Mouse (Mus musculus): Measurements from ENCODE around the gene Txnrd2.

The Txnrd2 gene

GRCm38 (mm10) chr16:18484794-18485435 lies 58.7 kb downstream of the Txnrd2 start:
- no peak for DNase-seq (ENCODE audit: low spot score in 2 of 2)

GRCm38 (mm10) chr16:18486126-18486525 lies 59.9 kb downstream of the Txnrd2 start:
- no peak for DNase-seq (ENCODE audit: low spot score in 2 of 2)

DNA sequence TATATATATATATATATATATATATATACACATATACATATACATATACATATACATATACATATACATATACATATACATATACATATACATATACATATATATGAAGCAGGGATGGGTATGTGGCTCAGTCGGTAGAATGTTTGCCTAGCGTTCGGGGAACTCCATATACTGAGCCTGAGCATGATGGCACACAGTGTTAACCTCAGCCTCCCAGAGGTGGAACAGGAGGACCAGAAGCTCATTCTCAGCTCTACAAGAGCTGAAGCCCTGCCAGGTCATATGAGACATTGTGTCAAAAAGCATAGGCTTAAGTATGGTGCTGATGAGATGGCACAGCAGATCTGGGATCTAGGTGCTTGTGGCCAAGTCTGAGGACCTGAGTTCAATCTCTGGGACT lies 64.1 kb downstream of the Txnrd2 start:
- no peak for DNase-seq (ENCODE audit: low spot score in 2 of 2)

DNA sequence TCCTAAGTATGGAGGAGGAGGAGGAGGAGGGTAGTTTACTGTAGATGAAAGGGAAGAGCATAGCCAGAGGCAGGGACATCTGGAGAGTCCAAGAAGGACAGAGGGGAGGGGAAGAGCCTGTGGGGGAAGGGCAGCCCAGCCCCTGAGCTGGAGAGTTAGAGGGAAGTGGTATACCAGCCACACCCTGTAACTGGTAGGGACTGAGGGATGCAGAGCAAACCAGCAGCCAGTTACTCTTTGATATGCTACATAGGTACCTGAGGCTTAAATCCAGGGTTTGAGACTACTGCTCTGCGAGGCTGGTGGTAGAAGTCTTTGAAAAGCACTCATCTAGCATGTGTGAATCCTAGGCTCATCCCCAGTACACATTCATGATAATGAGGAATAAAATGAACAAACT lies 64.7 kb downstream of the Txnrd2 start:
- no peak for DNase-seq (ENCODE audit: low spot score in 2 of 2)

- DNase-seq (ENCODE audit: low spot score in 2 of 2) = peak in 1 of 2 experiments; percentile 14
Observed at GRCm38 (mm10) chr16:18497865-18498515, 71.8 kb downstream of the Txnrd2 start.

GRCm38 (mm10) chr16:18498558-18498990 lies 72.4 kb downstream of the Txnrd2 start, which contains the start of the genes Gnb1l and Rtl10:
TSS of gene Gnb1l (plus strand) at chr16:18498713.
TSS of gene Rtl10 (plus strand) at chr16:18498901.
- DNase-seq (ENCODE audit: low spot score in 2 of 2) = peak; percentile 90 to 96

GRCm38 (mm10) chr16:18498996-18499395 lies 72.8 kb downstream of the Txnrd2 start:
- DNase-seq (ENCODE audit: low spot score in 2 of 2) = no peak

- no peak for DNase-seq (ENCODE audit: low spot score in 2 of 2)
Observed at GRCm38 (mm10) chr16:18501531-18501930, 75.3 kb downstream of the Txnrd2 start.

DNA sequence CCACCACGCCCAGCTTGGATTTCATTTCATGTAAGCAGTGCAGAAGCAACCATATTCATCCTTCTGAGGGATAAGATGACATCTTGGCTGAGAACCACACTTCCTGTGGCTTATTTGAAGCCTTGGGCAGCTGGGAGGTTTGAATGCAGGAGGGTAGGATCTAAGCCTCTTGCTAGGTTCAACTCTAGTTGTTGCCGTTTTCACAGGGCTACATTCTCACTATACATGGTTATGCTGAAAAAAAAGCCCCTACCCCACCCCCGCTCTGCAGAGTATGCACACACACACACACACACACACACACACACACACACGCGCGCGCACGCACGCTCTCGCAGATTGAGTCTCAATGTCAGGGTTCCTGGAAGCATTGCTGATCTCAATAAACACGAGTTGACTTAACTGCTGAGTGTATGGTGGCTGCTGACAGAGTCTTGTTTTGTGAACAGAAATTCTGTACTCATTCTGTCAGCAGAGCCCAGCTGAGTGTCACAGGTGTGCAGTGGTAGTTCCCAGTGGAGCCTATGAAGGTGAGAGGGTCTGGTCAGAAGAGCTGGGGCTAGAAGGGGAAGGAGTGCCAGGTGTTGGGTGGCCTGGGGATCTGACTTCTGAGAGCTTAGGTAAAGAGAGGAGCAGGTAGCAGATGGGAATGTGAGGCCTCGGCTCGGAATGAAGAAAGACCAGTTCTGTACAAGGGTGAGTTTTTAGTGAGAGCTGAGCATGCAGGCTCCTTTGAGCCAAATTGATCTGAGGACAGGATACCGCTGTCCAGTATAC lies 77.6 kb downstream of the Txnrd2 start:
- no peak for DNase-seq (ENCODE audit: low spot score in 2 of 2)

DNA sequence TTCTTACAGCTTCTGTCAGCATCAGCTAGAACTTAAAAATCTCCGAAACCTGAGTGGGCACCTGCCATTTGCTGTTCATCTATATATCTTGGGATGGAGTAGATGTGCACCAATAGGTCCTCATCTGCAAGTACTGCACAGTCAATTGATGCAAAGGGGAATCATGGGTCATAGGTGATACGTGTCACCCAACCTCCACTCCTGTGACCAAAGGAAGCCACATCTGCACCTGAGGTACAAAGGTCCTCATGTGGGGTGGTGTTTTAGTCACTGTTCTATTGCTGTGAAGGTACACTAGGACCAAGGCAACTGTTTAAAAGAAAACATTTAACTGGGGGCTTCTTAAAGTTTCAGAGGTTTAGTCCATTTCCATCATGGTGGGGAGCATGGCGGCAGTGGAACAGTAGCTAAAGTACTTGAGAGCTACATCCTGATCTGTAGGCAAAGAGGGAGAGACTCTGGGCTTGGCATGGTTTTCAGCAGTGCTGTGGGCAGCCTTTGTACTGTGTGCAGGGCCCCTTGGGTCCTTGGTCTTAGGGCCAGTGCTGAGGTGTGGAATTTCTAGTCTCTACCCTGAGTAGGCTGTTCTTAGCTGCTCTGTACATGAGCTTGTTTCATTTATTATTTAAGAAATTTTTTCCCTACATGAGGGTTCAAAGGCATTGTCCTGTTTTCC lies 80.5 kb downstream of the Txnrd2 start:
- DNase-seq (ENCODE audit: low spot score in 2 of 2) = no peak

GRCm38 (mm10) chr16:18507200-18507549 lies 81.0 kb downstream of the Txnrd2 start:
- no peak for DNase-seq (ENCODE audit: low spot score in 2 of 2)

- DNase-seq (ENCODE audit: low spot score in 2 of 2) = no peak
Observed at GRCm38 (mm10) chr16:18511741-18512140, 85.6 kb downstream of the Txnrd2 start.

DNA sequence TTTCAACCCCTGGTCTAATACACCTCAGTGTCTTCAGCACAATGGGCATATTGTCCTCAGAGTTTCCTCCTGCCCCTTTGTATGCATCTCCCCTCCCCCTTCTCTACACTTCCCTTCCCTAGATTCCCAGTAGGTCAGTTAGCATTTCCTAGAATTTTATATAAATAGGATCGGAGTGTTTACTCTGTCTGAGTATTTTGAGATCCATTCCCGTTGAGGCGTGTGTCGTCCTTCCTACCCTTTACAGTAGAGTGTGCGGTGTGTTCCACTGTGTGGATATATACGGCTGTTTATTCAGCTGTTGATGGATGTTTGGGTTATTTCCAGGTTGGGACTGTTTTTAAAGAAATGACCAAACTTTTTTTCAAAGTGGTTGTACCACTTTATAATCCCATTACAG lies 87.3 kb downstream of the Txnrd2 start:
- DNase-seq (ENCODE audit: low spot score in 2 of 2) = no peak

DNA sequence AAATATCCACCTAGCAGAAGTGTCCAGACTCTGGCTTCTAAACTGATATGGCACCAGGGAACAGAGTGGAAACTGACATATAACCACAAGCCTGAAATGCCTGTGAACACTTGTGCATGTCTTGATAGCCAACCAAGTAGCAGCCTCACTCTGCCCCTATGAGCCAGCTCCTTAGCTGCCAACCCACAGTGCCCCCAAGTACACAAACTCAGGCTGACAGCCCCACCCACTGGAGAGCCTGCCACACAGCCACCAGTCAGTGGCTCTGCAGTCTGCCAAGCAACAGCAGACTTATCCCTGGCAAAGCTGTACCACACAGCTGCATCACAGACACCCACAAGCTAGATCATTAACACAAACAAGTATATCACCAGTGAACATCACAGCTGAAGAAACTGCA lies 91.9 kb downstream of the Txnrd2 start:
- peak; percentile 33 to 40 for DNase-seq (ENCODE audit: low spot score in 2 of 2)

GRCm38 (mm10) chr16:18523563-18524245 lies 97.5 kb downstream of the Txnrd2 start:
- no peak for DNase-seq (ENCODE audit: low spot score in 2 of 2)

DNA sequence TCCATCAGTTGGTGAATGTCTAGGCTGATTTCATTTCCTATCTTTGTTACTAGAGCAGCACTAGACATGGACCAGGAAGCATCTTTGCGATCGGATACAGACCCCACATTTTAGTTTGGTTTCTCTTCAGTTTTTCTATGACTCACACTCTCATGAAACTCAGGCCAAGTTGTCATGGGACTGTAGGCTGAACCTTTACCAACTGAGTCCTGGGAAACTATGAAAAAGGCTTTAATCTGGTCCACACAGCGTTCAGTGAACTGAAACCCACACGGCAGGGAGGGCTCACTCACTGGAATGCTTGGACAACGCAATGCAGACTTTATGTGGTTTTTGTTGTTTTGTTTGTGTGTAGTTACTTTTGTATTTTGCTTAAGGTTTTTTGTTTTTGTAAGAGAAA lies 102.5 kb downstream of the Txnrd2 start:
- no peak for DNase-seq (ENCODE audit: low spot score in 2 of 2)
